Mouse (Mus musculus) liver, adult 2 months (tissue): ENCODE results near the gene Ackr4.

Experiments used
- CTCF ChIP-seq: fragments of 200-500 bp; IDR thresholded peaks from 2 replicates; pipeline ENCODE4 v1.5.1; 2011; ENCODE audit warnings: low read depth, low read length, control low read depth
- POLR2A ChIP-seq: fragments of 200-500 bp; IDR thresholded peaks from 2 replicates; pipeline ENCODE4 v1.6.1; 2011; ENCODE audit warnings: low read length, control low read depth; ENCODE audit not compliant: insufficient read depth; ENCODE audit errors: extremely low read depth

DNA sequence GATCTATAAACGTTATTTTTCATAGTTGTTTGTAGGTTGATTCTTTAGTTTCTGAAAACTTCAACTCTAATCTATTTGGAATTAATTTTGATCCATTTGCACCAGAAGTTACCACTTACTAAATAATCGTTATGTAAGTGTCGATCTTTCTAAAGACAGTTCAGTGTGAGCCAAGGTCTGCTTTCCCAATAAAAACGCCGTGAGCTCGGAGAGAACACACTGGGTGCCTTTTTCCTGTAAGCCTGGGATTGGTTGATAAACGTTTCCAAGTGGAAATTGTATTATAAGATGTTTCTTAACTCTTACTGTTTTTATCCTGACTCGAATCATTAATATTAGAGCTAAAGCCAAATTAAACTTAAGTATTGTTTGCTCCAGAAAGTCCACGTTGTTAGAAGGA lies 19.8 kb downstream of the Ackr4 start:
- TF ChIP-seq CTCF (no peak), POLR2A (no peak)
